ENCODE assay signal across 11 mouse cellular contexts in the genomic region with DNA sequence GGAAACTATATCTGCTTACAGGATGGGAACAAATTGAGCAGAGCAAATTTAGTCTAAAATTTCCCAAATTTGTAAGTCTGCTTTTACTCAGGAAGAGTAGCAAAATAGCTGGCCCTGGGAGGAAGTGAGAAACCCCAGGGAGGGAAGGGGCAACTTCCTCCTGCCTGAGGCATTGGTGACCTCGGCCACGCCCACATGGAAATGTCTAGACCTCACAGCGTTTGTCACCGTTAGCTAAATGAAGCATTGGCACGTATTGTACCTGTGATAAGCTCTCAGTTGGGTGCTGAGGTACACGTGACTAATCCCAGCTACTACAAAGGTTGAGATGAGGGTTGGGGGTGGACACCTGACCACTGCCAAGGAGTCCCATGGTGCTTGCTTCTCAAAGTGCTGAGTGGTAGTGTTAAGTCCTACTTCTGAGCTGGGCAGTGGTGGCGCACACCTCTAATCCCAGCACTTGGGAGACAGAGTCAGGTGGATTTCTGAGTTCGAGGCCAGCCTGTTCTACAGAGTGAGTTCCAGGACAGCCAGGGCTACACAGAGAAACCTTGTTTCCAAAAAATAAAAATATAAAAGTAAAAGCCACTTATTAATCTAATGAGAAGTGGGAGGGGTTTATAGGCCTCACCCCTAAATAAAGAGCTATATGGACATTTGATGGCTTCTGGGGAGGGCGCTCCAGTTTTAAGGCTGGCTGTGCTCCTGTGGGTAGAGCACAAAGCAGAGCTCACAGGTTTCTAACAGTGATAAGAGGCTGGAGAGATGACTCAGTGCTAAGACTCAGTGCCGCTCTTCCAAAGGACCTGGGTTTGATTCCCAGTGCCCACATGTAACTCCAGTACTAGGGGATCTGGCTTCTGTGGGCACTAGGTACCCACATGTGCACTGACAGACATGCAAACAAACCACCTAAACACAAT. TPM values are rescaled to one million over a fixed set of nuclear protein-coding genes. Genes with fewer than 3 reads are reported as not detected.
DNase-seq lines count a peak whose midpoint lies in the region; ATAC-seq lines count a peak whose summit lies in the region.
"Had no signal": no experiment of that assay in that cellular context is flagged by ENCODE, and none has a peak within 500 bp of the region (broad histone marks: within the 10 kb centered on the region; RNA-seq: fewer than 3 reads in every experiment).

No protein-coding gene starts in this region.

- ATAC-seq in hematopoietic stem cell, adult 5-6 weeks (replicated peaks in 1 of 2; ENCODE audit: insufficient read depth in 1 of 2, low FRiP score in 2 of 2, low TSS enrichment in 1 of 2, low read depth in 1 of 2, poor library complexity in 2 of 2, severe bottlenecking in 2 of 2): peak; percentile 75 to 95
- ATAC-seq: hindbrain, embryonic 16.5 days had no signal

- no peaks in the 10 kb centered on the region for H3K9me3 ChIP-seq in megakaryocyte, embryonic 14.5 days
- H3K9me3 ChIP-seq: midbrain, embryonic 12.5 days had no signal

- peak overlapping the region; percentile 82 for H3K4me3 ChIP-seq in megakaryocyte, embryonic 14.5 days (replicated peaks)
- H3K4me3 ChIP-seq: midbrain, embryonic 12.5 days had no signal

- peaks cover 62% of the 10 kb centered on the region for H3K4me1 ChIP-seq in megakaryocyte, embryonic 14.5 days
- H3K4me1 ChIP-seq: midbrain, embryonic 12.5 days had no signal

- H3K36me3 ChIP-seq in megakaryocyte, embryonic 14.5 days (replicated peaks; ENCODE audit: low read length): peaks cover 29% of the 10 kb centered on the region

- peak; percentile 91 for DNase-seq in 416B (ENCODE audit: low read depth)
- peak; percentile 79 for DNase-seq in CD4-positive helper T cell, adult 2 months (ENCODE audit: low read depth, low spot score)
- DNase-seq in urinary bladder, adult 18-20 months (ENCODE audit: low spot score in 2 of 2): no peak
- no peak for DNase-seq in urinary bladder, adult 2 months (ENCODE audit: low spot score)
- no peak for DNase-seq in yolk sac, embryonic 10.5 days (ENCODE audit: low spot score)
- DNase-seq in cerebellum, adult 9-10 months: no peak
- DNase-seq: cerebellum, adult 11-12 months had no signal

- H3K27me3 ChIP-seq in megakaryocyte, embryonic 14.5 days (replicated peaks): no peaks in the 10 kb centered on the region
- H3K27me3 ChIP-seq: midbrain, embryonic 12.5 days had no signal

RNA-seq across cellular contexts. Expression of gene Mcl1, which starts 13.0 kb away (rescaled TPM):
- total RNA-seq in hematopoietic stem cell, adult 5-6 weeks (2017): 285 and 320 TPM in 2 replicates
- polyA plus RNA-seq in megakaryocyte, embryonic 14.5 days (2012; ENCODE audit: insufficient read depth, low replicate concordance): 222 and 245 TPM in 2 replicates
- 90.3 and 106 TPM in 2 replicates for polyA plus RNA-seq in urinary bladder, adult 2 months (2012; rRNA removed)

RNA-seq across cellular contexts. Expression of gene Ensa, which starts 20.8 kb away (rescaled TPM):
- total RNA-seq in hematopoietic stem cell, adult 5-6 weeks (2017): 106 and 109 TPM in 2 replicates
- 21.1 and 41.0 TPM in 2 replicates for polyA plus RNA-seq in megakaryocyte, embryonic 14.5 days (2012; ENCODE audit: insufficient read depth, low replicate concordance)
- polyA plus RNA-seq in urinary bladder, adult 2 months (2012; rRNA removed): 31.6 and 45.7 TPM in 2 replicates

RNA-seq across cellular contexts. Expression of gene Adamtsl4, which starts 42.1 kb away (rescaled TPM):
- 0.13 TPM in 1 of 2 replicates, not detected in the other for total RNA-seq in hematopoietic stem cell, adult 5-6 weeks (2017)
- 0.83 TPM in 1 of 2 replicates, not detected in the other for polyA plus RNA-seq in megakaryocyte, embryonic 14.5 days (2012; ENCODE audit: insufficient read depth, low replicate concordance)
- polyA plus RNA-seq in urinary bladder, adult 2 months (2012; rRNA removed): 52.4 and 58.8 TPM in 2 replicates

RNA-seq across cellular contexts. Expression of gene Golph3l, which starts 56.8 kb away (rescaled TPM):
- 67.3 and 71.2 TPM in 2 replicates for total RNA-seq in hematopoietic stem cell, adult 5-6 weeks (2017)
- 2.0 TPM in 1 of 2 replicates, not detected in the other for polyA plus RNA-seq in megakaryocyte, embryonic 14.5 days (2012; ENCODE audit: insufficient read depth, low replicate concordance)
- 26.8 and 29.3 TPM in 2 replicates for polyA plus RNA-seq in urinary bladder, adult 2 months (2012; rRNA removed)

Comparison
In these comparisons a context has a peak if more than half of its experiments do, and no peak if none do; other contexts are left out.
1. DNase-seq: peak in 416B (single experiment) and CD4-positive helper T cell, adult 2 months (single experiment); none in urinary bladder, adult 18-20 months (0 of 2), urinary bladder, adult 2 months (single experiment), yolk sac, embryonic 10.5 days (single experiment) and cerebellum, adult 9-10 months (single experiment).
2. RNA of gene Adamtsl4, which starts 42.1 kb away (polyA plus RNA-seq): 52.4 to 58.8 TPM in urinary bladder, adult 2 months; 0.83 TPM in megakaryocyte, embryonic 14.5 days; every median in the first group is over 10 times any median in the second.